Mouse (Mus musculus) small intestine, adult 2 months (tissue): ENCODE data around the gene Cacfd1.

Source experiments
- CTCF ChIP-seq: fragments of 200-500 bp; IDR thresholded peaks from 2 replicates; pipeline ENCODE4 v1.5.1; 2012; ENCODE audit warnings: low read depth, mild to moderate bottlenecking, control low read depth, inconsistent platforms, low read length, moderate library complexity, mixed read lengths; ENCODE audit not compliant: insufficient replicate concordance, insufficient read length; ENCODE audit errors: extremely low read depth
- POLR2A ChIP-seq: fragments of 200-500 bp; IDR thresholded peaks from 2 replicates; pipeline ENCODE4 v1.6.1; 2012; ENCODE audit warnings: low read depth, mild to moderate bottlenecking, control low read depth, inconsistent platforms, low read length, moderate library complexity

DNA sequence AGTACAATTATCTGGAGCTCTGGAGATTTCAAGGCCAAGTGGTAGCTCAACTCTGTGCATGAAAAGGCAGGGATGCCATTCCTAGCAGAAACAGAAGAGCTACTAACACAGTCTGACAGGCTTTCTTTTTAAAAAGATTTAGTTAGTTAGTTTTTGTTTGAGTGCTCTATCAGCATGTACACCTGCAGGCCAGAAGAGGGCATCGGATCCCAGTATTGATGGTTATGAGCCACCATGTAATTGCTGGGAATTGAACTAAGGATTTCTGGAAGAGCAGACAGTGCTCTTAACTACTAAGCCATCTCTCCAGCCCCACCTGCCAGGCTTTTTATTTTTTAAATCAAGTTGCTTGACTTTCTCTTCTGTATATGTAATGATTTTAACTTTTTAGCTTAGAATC lies 12.2 kb upstream of the Cacfd1 start:
- TF ChIP-seq CTCF (no peak), POLR2A (no peak)
